Mouse (Mus musculus) small intestine, adult 2 months (tissue): ENCODE measurements around the gene Rcan1.

Experiments
- CTCF ChIP-seq: fragments of 200-500 bp; IDR thresholded peaks from 2 replicates; pipeline ENCODE4 v1.5.1; 2012; ENCODE audit warnings: low read depth, mild to moderate bottlenecking, control low read depth, inconsistent platforms, low read length, moderate library complexity, mixed read lengths; ENCODE audit not compliant: insufficient replicate concordance, insufficient read length; ENCODE audit errors: extremely low read depth
- POLR2A ChIP-seq: fragments of 200-500 bp; IDR thresholded peaks from 2 replicates; pipeline ENCODE4 v1.6.1; 2012; ENCODE audit warnings: low read depth, mild to moderate bottlenecking, control low read depth, inconsistent platforms, low read length, moderate library complexity

DNA sequence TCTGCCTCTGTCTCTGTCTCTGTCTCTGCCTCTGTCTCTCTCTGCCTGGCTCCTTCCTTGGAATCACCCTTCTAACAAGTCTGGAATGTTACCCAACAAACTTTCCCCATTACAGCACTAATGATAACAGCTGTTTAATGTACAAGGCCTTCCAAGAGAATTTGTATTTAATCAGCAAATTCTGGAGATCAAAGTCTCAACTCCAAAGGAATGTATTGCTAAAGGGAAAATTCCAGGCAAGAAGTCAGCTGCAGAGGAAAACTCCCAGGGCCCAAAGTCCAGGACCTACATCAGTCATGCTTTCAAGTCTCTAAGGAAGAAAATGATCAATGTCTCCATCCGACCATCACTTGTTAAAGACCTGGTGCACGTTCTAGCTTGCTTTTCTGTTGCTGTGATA lies 62.8 kb downstream of the Rcan1 start:
- TF ChIP-seq CTCF (no peak), POLR2A (no peak)
